Mouse (Mus musculus) urinary bladder, postnatal 25 days (tissue): ENCODE data around the gene Wnt7b.

Experiments
- DNase-seq: peaks from one replicate; pipeline ENCODE4 v3.0.0; 2022; ENCODE audit warnings: low spot score

Gene Wnt7b

DNA sequence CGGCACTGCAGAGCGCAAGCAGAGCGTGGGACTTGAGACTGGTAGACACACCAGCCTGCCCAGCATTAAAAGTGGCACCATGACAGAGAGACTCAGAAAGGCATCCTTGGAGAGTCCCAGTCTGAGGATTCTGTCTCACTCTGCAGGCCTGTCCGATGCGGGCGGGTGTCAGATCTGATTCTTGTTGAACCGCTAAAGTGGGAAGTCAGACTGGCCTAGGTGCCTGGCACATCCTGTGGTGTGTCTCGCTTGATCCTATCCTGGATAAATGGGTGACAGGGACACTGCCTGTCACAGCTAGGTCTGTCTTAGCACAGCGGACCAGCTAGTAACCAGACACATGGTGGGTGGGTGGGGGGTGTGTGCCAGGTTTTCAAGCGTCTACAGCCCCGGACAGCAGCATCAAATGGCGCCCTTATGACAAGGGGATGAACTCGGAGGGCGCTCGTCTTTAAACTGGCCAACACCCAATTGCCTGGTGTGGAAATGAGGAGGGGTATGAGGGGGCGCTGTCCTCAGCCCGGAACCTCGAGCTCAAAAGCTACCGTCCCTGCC is at the start of gene Wnt7b:
Wnt7b (minus strand) TSS at position 118 of the 555 bp plus-strand sequence.
- DNase-seq = no peak

- no peak for DNase-seq
Observed at GRCm38 (mm10) chr15:85631591-85631990, 49.3 kb upstream of the Wnt7b start.

- DNase-seq = no peak
Observed at GRCm38 (mm10) chr15:85629924-85630545, 47.8 kb upstream of the Wnt7b start.

- no peak for DNase-seq
Observed at GRCm38 (mm10) chr15:85625666-85626279, 43.5 kb upstream of the Wnt7b start.

- DNase-seq = no peak
Observed at GRCm38 (mm10) chr15:85622213-85622612, 39.9 kb upstream of the Wnt7b start.

- DNase-seq = no peak
Observed at GRCm38 (mm10) chr15:85615537-85616100, 33.3 kb upstream of the Wnt7b start.

DNA sequence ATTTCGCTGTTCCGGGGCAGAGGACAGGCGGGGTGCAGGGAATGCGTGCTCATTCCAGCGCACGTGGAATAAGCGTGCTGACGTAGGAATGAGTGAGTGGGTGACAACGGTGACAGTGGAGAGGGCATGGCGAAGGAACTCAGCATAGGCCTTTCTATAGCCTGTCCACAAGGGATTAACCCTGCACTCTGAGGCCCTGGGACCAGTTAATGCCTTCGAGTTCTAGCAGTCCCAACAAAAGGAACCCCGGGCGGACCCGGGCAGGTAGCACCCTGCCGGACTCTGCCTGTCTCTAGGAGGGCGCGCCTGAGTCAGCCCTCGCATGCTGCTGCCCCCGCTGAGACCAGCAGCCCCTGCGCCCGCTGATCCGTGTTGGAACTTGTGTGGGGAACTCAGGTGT is 32.8 kb upstream of the Wnt7b start:
- peak; percentile 61 for DNase-seq

DNA sequence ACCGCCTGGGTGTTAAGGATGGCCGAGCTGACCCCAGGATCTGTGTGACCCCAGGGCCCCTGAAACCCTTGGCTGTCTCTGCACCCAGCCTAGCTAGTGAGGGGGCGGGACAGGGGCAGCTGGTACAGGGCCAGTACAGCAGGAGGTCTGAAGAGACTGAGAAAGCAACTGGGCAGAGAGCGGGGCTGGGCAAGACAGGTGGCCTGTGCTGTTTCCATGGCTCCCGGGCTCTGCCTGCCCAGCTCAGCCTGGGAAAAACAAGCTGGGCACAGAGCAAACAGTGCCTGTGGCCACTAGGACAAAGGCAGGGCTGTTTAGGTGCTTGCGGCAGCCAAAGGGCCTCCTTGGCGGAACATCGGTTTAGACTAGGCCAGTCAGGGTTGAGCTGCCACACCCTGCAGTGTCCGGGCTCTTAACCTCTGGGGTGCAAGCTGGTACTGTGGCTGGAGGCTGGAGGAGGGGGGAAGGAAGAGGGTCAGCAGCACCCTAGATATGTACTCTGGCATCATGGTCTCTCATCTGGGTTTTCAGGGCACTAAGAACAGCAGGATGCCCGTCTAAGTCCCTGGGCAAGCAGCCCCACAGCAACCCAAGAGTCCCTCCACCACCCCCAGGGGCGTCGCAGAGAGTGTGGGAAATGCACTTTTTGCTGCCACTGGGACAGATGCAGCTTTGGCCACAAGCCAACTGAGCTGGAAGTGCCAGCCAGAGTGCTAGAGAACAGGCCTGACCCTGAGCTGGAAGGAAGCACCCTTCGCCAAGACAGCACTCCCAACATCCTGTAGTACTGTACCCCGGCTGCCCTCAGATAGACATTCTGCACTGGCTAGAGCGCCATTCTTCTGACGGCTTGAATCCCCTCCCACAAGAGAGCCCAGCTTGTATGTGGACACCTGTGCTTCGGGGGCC is 31.3 kb upstream of the Wnt7b start:
- peak; percentile 57 for DNase-seq

DNA sequence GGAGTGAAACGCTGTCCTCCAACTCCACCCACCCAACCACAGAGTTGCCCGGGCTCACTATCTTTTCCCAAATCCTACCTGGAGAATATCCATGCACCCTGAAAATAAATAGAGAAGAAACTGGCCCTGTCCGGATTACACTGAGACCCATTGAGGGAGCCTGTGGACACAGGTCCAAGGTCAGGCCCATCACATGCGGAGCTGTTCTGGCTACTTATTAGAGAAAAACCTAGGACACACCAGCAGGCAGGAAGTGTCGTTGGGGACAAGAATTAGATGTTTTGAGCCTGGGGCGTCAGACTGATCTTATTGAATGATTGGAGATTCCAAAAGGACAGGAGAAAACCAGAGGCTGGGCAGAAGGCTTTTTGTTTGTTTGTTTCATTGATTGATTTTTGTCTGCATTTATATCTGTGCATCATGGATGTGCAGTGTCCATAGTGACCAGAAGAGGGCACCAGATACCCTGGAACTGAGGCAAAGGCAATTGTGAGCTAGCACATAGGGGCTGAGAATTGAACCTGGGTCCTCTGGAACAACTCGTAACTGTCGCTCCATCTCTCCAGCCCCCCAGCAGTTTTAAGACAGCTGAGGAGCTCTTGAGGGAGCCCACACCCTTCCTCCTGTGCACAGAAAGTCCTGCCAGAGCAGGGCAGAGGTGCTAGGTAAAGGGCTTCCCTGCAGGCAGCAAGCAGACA is 30.5 kb upstream of the Wnt7b start:
- DNase-seq = no peak

- DNase-seq = no peak
Observed at GRCm38 (mm10) chr15:85611701-85612520, 29.6 kb upstream of the Wnt7b start.

DNA sequence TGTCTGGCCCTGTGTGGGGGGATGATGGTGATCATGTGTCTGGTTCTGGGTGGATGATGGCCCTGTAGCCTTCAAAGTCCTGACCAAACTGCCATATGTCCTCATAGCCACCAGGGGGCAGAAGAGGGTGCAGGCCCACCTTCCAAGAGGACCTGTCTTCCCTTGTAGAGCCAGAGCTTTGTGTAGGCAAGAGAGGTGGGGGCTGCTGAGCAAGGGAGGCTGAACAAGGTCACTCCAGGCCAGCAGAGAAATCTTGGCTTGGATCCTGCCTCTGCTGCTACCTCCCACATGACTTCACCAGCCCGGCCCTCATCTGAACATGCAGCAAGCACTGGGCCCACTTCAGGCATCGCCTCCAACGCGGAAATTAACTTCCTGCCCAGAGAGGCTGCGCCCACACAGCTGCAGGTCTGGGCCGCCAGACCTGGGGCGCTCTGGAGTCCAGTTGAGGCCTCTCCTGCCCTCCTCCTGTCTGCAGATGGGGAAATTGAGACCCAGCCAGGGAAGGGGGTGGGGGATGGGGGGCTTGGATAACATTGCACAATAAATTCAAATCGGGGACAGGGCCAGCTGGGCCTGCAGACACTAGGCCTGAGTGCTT is 28.4 kb upstream of the Wnt7b start:
- DNase-seq = peak; percentile 79

DNA sequence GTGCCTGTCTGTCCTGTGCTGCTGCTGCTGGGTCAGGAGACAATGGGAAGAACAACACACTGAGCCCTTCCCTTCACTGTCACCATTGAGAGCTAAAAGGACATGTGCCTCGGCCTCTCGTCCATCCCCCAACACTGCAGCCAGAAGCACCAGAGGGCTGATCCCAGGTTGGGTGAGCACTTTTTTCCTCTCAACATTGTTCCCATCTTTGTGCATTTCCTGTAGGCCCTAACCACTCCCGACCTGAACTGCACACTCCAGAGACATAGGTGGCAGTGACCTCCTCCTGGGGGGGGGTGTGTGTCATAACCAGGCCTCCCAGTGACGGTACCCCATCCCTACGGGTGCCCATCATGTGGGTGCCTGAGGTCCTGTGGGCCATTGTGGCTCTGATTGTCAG is 27.8 kb upstream of the Wnt7b start:
- no peak for DNase-seq

- DNase-seq = no peak
Observed at GRCm38 (mm10) chr15:85609266-85610004, 27.2 kb upstream of the Wnt7b start.

- no peak for DNase-seq
Observed at GRCm38 (mm10) chr15:85605962-85606610, 23.8 kb upstream of the Wnt7b start.

GRCm38 (mm10) chr15:85604938-85605337 is 22.7 kb upstream of the Wnt7b start:
- no peak for DNase-seq

GRCm38 (mm10) chr15:85604507-85604906 is 22.2 kb upstream of the Wnt7b start:
- DNase-seq = no peak

DNA sequence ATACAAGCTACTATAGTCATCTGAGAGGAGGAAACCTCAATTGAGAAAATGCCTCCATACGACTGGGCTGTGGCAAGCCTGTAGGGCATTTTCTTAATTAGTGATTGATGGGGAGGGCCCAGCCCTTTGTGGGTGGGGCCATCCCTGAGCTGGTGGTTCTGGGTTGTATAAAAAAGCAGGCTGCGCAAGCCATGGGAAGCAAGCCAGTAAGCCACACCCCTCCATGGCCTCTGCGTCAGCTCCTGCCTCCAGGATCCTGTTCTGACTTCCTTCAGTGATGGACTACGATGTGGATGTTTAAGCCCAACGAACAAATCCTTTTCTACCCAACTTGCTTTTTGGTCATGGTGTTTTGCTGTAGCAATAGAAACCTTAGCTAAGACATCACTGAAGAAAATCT is 21.1 kb upstream of the Wnt7b start:
- DNase-seq = peak; percentile 55

GRCm38 (mm10) chr15:85602733-85603132 is 20.5 kb upstream of the Wnt7b start:
- no peak for DNase-seq

DNA sequence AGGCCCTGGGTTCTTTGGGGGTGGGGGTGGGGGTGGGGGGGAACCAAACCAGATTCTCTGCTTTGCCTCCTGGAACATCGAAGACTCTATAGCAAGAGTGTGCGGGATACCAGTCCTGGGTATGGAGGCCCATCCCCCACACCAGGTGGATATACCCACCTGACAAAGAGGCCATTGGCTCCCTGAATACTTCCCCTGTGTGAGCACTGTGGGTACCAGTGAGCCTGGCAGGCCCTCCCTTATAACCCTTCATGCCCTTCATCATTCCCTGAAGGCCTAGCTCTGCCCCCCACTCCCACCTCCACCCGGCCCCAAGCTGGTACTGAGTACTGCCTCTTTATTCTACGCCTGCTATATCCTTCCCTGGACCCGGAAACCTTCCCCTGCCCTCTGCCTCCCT is 19.7 kb upstream of the Wnt7b start:
- DNase-seq = no peak
